Mouse (Mus musculus) thymus, adult 2 months (tissue): Measurements from ENCODE around the gene Arf1.

Experiments
- CTCF ChIP-seq: fragments of 200-500 bp; IDR thresholded peaks from 2 replicates; pipeline ENCODE4 v1.5.1; 2012; ENCODE audit warnings: mild to moderate bottlenecking, control low read depth, low read length, moderate library complexity, borderline replicate concordance; ENCODE audit not compliant: control insufficient read depth, poor library complexity, insufficient read depth; ENCODE audit errors: extremely low read depth
- POLR2A ChIP-seq: fragments of 200-500 bp; IDR thresholded peaks from 2 replicates; pipeline ENCODE4 v1.6.1; 2012; ENCODE audit warnings: mild to moderate bottlenecking, low read length, control low read depth, moderate library complexity; ENCODE audit not compliant: control insufficient read depth, poor library complexity, insufficient read depth; ENCODE audit errors: extremely low read depth

DNA sequence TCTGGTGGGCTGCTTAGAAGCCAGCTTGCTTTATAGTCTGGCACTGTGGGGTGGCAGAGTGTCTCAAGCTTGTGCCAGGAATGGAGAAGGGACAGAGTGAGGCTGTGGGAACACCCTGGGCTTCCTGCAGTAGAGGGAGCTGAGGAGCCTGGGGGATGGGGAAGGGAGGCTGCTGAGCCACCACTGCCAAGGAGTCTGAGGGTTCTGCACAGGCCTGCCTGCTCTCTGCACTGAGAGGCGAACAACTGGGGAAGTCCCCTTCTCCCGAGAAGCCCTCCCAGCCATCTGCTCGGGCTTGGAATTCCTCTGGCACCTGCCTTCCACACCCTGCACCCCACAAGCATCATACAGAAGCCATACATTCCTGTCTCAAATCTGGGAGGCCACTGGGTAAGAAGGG lies 13.8 kb upstream of the Arf1 start:
- no peak for TF ChIP-seq POLR2A
- TF ChIP-seq CTCF, result no peak
